Comparison of ENCODE assay signal across 10 mouse cellular contexts in the genomic region with DNA sequence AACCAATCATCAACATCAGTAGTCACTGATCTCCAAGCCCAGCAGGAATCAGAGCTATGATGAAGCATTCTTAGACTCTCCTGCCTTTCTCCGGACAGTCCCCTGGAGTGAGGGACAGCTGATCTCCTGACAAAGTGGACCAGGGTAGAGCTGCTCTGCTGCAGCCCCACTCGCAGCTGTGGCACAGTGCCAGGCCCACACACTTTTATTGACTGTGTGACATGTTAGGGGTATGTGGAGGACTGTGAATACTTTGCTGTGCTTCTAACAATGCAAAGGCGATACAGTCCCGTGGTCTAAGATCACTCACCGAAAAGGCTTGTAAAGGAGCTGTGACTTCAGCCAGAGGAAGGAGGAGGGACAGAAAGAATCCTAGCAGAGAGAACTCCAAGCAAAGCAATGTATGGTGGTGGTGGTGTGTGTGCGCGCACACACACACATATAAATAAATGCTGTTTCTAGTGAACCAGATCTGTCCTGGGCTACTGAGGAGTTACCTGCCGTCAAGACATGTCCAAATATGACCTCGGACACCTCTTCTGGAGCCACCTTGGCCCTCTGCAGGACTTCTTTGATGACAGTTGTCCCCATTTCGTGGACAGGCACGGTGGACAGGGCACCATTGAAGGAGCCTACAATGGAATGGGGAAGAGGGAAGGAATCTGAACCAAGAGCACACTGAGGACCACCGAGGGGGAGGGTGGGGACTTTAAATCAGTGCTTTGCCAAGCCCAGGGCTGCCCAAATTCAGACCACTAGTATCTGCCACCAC. TPM values are rescaled to one million over a fixed set of nuclear protein-coding genes. Genes with fewer than 3 reads are reported as not detected.
DNase-seq lines count a peak whose midpoint lies in the region; ATAC-seq and TF ChIP-seq lines count a peak whose summit lies in the region.
"Not testable (repeated sequence)": the region's sequence is repeated elsewhere in the genome, so short reads cannot be mapped to it uniquely, and the experiment has no call there.
"Had no signal": no experiment of that assay in that cellular context is flagged by ENCODE, and none has a peak within 500 bp of the region (broad histone marks: within the 10 kb centered on the region; RNA-seq: fewer than 3 reads in every experiment).

No protein-coding gene starts in this region.

- H3K27ac ChIP-seq in brown adipose tissue, adult 24 weeks (replicated peaks; ENCODE audit: low read depth, low read length); heart, embryonic 11.5 days (ENCODE audit: low read depth, low read length); hindbrain, embryonic 16.5 days (ENCODE audit: low read depth, low read length); limb, embryonic 10.5 days; midbrain, embryonic 14.5 days (replicated peaks; ENCODE audit: low read depth, low read length); stomach, embryonic 14.5 days (ENCODE audit: low read length): not testable (repeated sequence)
- H3K27ac ChIP-seq in liver, postnatal 0 days (ENCODE audit: low read depth) = peak overlapping the region; percentile 68

- H3K4me2 ChIP-seq in heart, embryonic 11.5 days = peak overlapping the region; percentile 67
- peak overlapping the region; percentile 57 for H3K4me2 ChIP-seq in hindbrain, embryonic 16.5 days (ENCODE audit: low read length)
- H3K4me2 ChIP-seq in liver, postnatal 0 days (ENCODE audit: low read depth, low read length) = peak overlapping the region; percentile 73
- peak overlapping the region; percentile 43 for H3K4me2 ChIP-seq in midbrain, embryonic 14.5 days (ENCODE audit: low read length)
- peak overlapping the region; percentile 40 for H3K4me2 ChIP-seq in stomach, embryonic 14.5 days (replicated peaks; ENCODE audit: low read depth, low read length)

- not testable (repeated sequence) for TF ChIP-seq EP300 in liver, postnatal 0 days (IDR thresholded peaks at IDR 0.05; ENCODE audit: low read depth)

- not testable (repeated sequence) for DNase-seq in limb, embryonic 10.5 days (ENCODE audit: low spot score); liver, postnatal 0 days; midbrain, embryonic 14.5 days

- WGBS in heart, embryonic 11.5 days (ENCODE audit: insufficient replicate concordance) = 45% methylated on average over 2 of the region's 12 CpGs
- WGBS in hindbrain, embryonic 16.5 days = 30% methylated on average over 2 of the region's 12 CpGs
- 59% methylated on average over 4 of the region's 12 CpGs for WGBS in limb, embryonic 10.5 days
- WGBS in liver, postnatal 0 days (ENCODE audit: insufficient replicate concordance) = 44% methylated on average over 2 of the region's 12 CpGs
- WGBS in midbrain, embryonic 14.5 days = 43% methylated on average over 2 of the region's 12 CpGs
- WGBS in stomach, embryonic 14.5 days = 59% methylated on average over 2 of the region's 12 CpGs

- H3K36me3 ChIP-seq in heart, embryonic 11.5 days (ENCODE audit: control insufficient read depth, insufficient read depth, low read length); liver, postnatal 0 days (replicated peaks; ENCODE audit: insufficient read depth, low read length): not testable (repeated sequence)
- peaks cover 11% of the 10 kb centered on the region for H3K36me3 ChIP-seq in hindbrain, embryonic 16.5 days (ENCODE audit: control insufficient read depth, insufficient read depth, low read length)
- peaks cover 24% of the 10 kb centered on the region for H3K36me3 ChIP-seq in limb, embryonic 10.5 days
- peaks cover 23% of the 10 kb centered on the region for H3K36me3 ChIP-seq in midbrain, embryonic 14.5 days (ENCODE audit: control insufficient read depth, insufficient read depth, low read length)
- peaks cover 12% of the 10 kb centered on the region; the same call in 1 of the 2 replicates for H3K36me3 ChIP-seq in stomach, embryonic 14.5 days (ENCODE audit: control insufficient read depth, insufficient read depth, low read length)

- H3K9ac ChIP-seq in heart, embryonic 11.5 days (ENCODE audit: low read depth, low read length); midbrain, embryonic 14.5 days (replicated peaks; ENCODE audit: low read length); stomach, embryonic 14.5 days (replicated peaks; ENCODE audit: low read depth, low read length): not testable (repeated sequence)
- H3K9ac ChIP-seq in hindbrain, embryonic 16.5 days (ENCODE audit: low read depth, low read length) = peak overlapping the region; percentile 47; the same call in 1 of the 2 replicates
- H3K9ac ChIP-seq in liver, postnatal 0 days (replicated peaks) = peak overlapping the region; percentile 44

- ATAC-seq in erythroid progenitor cell, adult 5-6 weeks (replicated peaks; ENCODE audit: low FRiP score, poor library complexity, severe bottlenecking) = peak; percentile 60
- not testable (repeated sequence) for ATAC-seq in heart, embryonic 11.5 days (replicated peaks; ENCODE audit: insufficient number of reproducible peaks, low FRiP score, low TSS enrichment)
- peak; percentile 73 for ATAC-seq in hindbrain, embryonic 16.5 days
- 0 out of 2 replicates have a peak, but pooled peaks have one; percentile 5 for ATAC-seq in liver, postnatal 0 days
- 0 out of 2 replicates have a peak, but pooled peaks have one; percentile 24 for ATAC-seq in midbrain, embryonic 14.5 days (ENCODE audit: low FRiP score, low TSS enrichment)
- ATAC-seq in stomach, embryonic 14.5 days (ENCODE audit: insufficient number of reproducible peaks, insufficient read depth, low FRiP score, low read depth) = peak; percentile 7; the same call in 1 of the 2 replicates

- not testable (repeated sequence) for H3K9me3 ChIP-seq in heart, embryonic 11.5 days (replicated peaks; ENCODE audit: control insufficient read depth, low read length); hindbrain, embryonic 16.5 days (ENCODE audit: control insufficient read depth, low read length); limb, embryonic 10.5 days (replicated peaks); liver, postnatal 0 days (ENCODE audit: low read length); midbrain, embryonic 14.5 days (ENCODE audit: control insufficient read depth, low read length); stomach, embryonic 14.5 days (ENCODE audit: control insufficient read depth, low read depth, low read length)

- H3K27me3 ChIP-seq in heart, embryonic 11.5 days (ENCODE audit: control insufficient read depth, insufficient read depth, low read length); hindbrain, embryonic 16.5 days (replicated peaks; ENCODE audit: control insufficient read depth, insufficient read depth, low read length); limb, embryonic 10.5 days (ENCODE audit: low read depth, poor library complexity, severe bottlenecking); liver, postnatal 0 days (ENCODE audit: insufficient read depth, low read length); midbrain, embryonic 14.5 days (ENCODE audit: control insufficient read depth, insufficient read depth, low read length); stomach, embryonic 14.5 days (ENCODE audit: control insufficient read depth, insufficient read depth, low read length): not testable (repeated sequence)

- not testable (repeated sequence) for TF ChIP-seq CTCF in liver, postnatal 0 days (IDR thresholded peaks at IDR 0.05; ENCODE audit: low read depth)

- peak overlapping the region; percentile 25; the same call in 1 of the 2 replicates for H3K4me3 ChIP-seq in brown adipose tissue, adult 24 weeks (ENCODE audit: insufficient read depth, low read depth, low read length)
- peak overlapping the region; percentile 31 for H3K4me3 ChIP-seq in heart, embryonic 11.5 days (ENCODE audit: low read depth, low read length)
- peak overlapping the region; percentile 11 for H3K4me3 ChIP-seq in hindbrain, embryonic 16.5 days (ENCODE audit: low read length)
- H3K4me3 ChIP-seq in limb, embryonic 10.5 days = peak overlapping the region; percentile 38
- H3K4me3 ChIP-seq in liver, postnatal 0 days (ENCODE audit: low read depth, low read length) = peak overlapping the region; percentile 39
- not testable (repeated sequence) for H3K4me3 ChIP-seq in midbrain, embryonic 14.5 days (replicated peaks; ENCODE audit: low read depth, low read length)
- peak overlapping the region; percentile 27 for H3K4me3 ChIP-seq in stomach, embryonic 14.5 days (ENCODE audit: low read depth, low read length)

- H3K4me1 ChIP-seq in brown adipose tissue, adult 24 weeks (ENCODE audit: control insufficient read depth, insufficient read depth, insufficient read length, low read length); heart, embryonic 11.5 days (ENCODE audit: control insufficient read depth, insufficient read depth, low read length); hindbrain, embryonic 16.5 days (ENCODE audit: control insufficient read depth, insufficient read depth, low read depth, low read length); limb, embryonic 10.5 days; liver, postnatal 0 days (ENCODE audit: insufficient read depth); midbrain, embryonic 14.5 days (ENCODE audit: control insufficient read depth, insufficient read depth, low read length); stomach, embryonic 14.5 days (ENCODE audit: control insufficient read depth, insufficient read depth, low read length): not testable (repeated sequence)

RNA-seq across cellular contexts. Expression of a gene that starts 0.8 kb away (rescaled TPM):
- 1.9 TPM in 1 of 2 replicates, not detected in the other for polyA plus RNA-seq in brown adipose tissue, adult 24 weeks (2012; ENCODE audit: insufficient read depth, insufficient read length, missing spikeins)
- not detected in 2 replicates for total RNA-seq in erythroid progenitor cell, adult 5-6 weeks (2015; ENCODE audit: low replicate concordance)
- not detected in 2 replicates for total RNA-seq in erythroid progenitor cell, adult 5-6 weeks (2017; ENCODE audit: low replicate concordance)
- 0.13 and 0.70 TPM in 2 replicates for polyA plus RNA-seq in heart, embryonic 11.5 days (2014; fragmentation: Nextera tagmentation; extraction: Ambion mirVana)
- polyA plus RNA-seq in hindbrain, embryonic 16.5 days (2015; fragmentation: Nextera tagmentation; extraction: Ambion mirVana) = 0.95 and 0.96 TPM in 2 replicates
- polyA plus RNA-seq in limb, embryonic 10.5 days (2016; fragmentation: Nextera tagmentation; extraction: Ambion mirVana) = 0.98 and 1.3 TPM in 2 replicates
- 38.4 and 38.8 TPM in 2 replicates for polyA plus RNA-seq in liver, postnatal 0 days (2015; fragmentation: Nextera tagmentation; extraction: Ambion mirVana)
- polyA plus RNA-seq in midbrain, embryonic 14.5 days (2014; fragmentation: Nextera tagmentation; extraction: Ambion mirVana) = 0.32 and 0.53 TPM in 2 replicates
- polyA plus RNA-seq in stomach, embryonic 14.5 days (2014; fragmentation: Nextera tagmentation; extraction: Ambion mirVana) = 1.4 and 2.4 TPM in 2 replicates
- total RNA-seq: gastrocnemius, adult 18-20 months; heart, postnatal 10 days had no signal

RNA-seq across cellular contexts. Expression of a gene that starts 21.0 kb away (rescaled TPM):
- 236 TPM in 2 replicates for polyA plus RNA-seq in brown adipose tissue, adult 24 weeks (2012; ENCODE audit: insufficient read depth, insufficient read length, missing spikeins)
- total RNA-seq in erythroid progenitor cell, adult 5-6 weeks (2015; ENCODE audit: low replicate concordance) = 3.2 and 17.2 TPM in 2 replicates
- total RNA-seq in erythroid progenitor cell, adult 5-6 weeks (2017; ENCODE audit: low replicate concordance) = 3.9 and 7.3 TPM in 2 replicates
- polyA plus RNA-seq in heart, embryonic 11.5 days (2014; fragmentation: Nextera tagmentation; extraction: Ambion mirVana) = 38.3 and 56.5 TPM in 2 replicates
- 333 and 335 TPM in 2 replicates for polyA plus RNA-seq in hindbrain, embryonic 16.5 days (2015; fragmentation: Nextera tagmentation; extraction: Ambion mirVana)
- polyA plus RNA-seq in limb, embryonic 10.5 days (2016; fragmentation: Nextera tagmentation; extraction: Ambion mirVana) = 343 and 357 TPM in 2 replicates
- 36.4 and 39.1 TPM in 2 replicates for polyA plus RNA-seq in liver, postnatal 0 days (2015; fragmentation: Nextera tagmentation; extraction: Ambion mirVana)
- 223 and 257 TPM in 2 replicates for polyA plus RNA-seq in midbrain, embryonic 14.5 days (2014; fragmentation: Nextera tagmentation; extraction: Ambion mirVana)
- 90.8 and 97.7 TPM in 2 replicates for polyA plus RNA-seq in stomach, embryonic 14.5 days (2014; fragmentation: Nextera tagmentation; extraction: Ambion mirVana)

RNA-seq across cellular contexts. Expression of a gene that starts 23.4 kb away (rescaled TPM):
- 135 and 149 TPM in 2 replicates for polyA plus RNA-seq in brown adipose tissue, adult 24 weeks (2012; ENCODE audit: insufficient read depth, insufficient read length, missing spikeins)
- total RNA-seq in erythroid progenitor cell, adult 5-6 weeks (2015; ENCODE audit: low replicate concordance) = 96.0 and 107 TPM in 2 replicates
- total RNA-seq in erythroid progenitor cell, adult 5-6 weeks (2017; ENCODE audit: low replicate concordance) = 57.0 and 93.7 TPM in 2 replicates
- 196 and 205 TPM in 2 replicates for polyA plus RNA-seq in heart, embryonic 11.5 days (2014; fragmentation: Nextera tagmentation; extraction: Ambion mirVana)
- polyA plus RNA-seq in hindbrain, embryonic 16.5 days (2015; fragmentation: Nextera tagmentation; extraction: Ambion mirVana) = 118 and 123 TPM in 2 replicates
- 200 and 227 TPM in 2 replicates for polyA plus RNA-seq in limb, embryonic 10.5 days (2016; fragmentation: Nextera tagmentation; extraction: Ambion mirVana)
- 72.2 and 81.0 TPM in 2 replicates for polyA plus RNA-seq in liver, postnatal 0 days (2015; fragmentation: Nextera tagmentation; extraction: Ambion mirVana)
- polyA plus RNA-seq in midbrain, embryonic 14.5 days (2014; fragmentation: Nextera tagmentation; extraction: Ambion mirVana) = 117 and 127 TPM in 2 replicates
- polyA plus RNA-seq in stomach, embryonic 14.5 days (2014; fragmentation: Nextera tagmentation; extraction: Ambion mirVana) = 140 and 152 TPM in 2 replicates

RNA-seq across cellular contexts. Expression of a gene that starts 24.1 kb away (rescaled TPM):
- 154 and 194 TPM in 2 replicates for polyA plus RNA-seq in brown adipose tissue, adult 24 weeks (2012; ENCODE audit: insufficient read depth, insufficient read length, missing spikeins)
- 136 and 173 TPM in 2 replicates for total RNA-seq in erythroid progenitor cell, adult 5-6 weeks (2015; ENCODE audit: low replicate concordance)
- 208 and 220 TPM in 2 replicates for total RNA-seq in erythroid progenitor cell, adult 5-6 weeks (2017; ENCODE audit: low replicate concordance)
- 440 and 445 TPM in 2 replicates for polyA plus RNA-seq in heart, embryonic 11.5 days (2014; fragmentation: Nextera tagmentation; extraction: Ambion mirVana)
- 341 and 344 TPM in 2 replicates for polyA plus RNA-seq in hindbrain, embryonic 16.5 days (2015; fragmentation: Nextera tagmentation; extraction: Ambion mirVana)
- 538 and 581 TPM in 2 replicates for polyA plus RNA-seq in limb, embryonic 10.5 days (2016; fragmentation: Nextera tagmentation; extraction: Ambion mirVana)
- 136 TPM in 2 replicates for polyA plus RNA-seq in liver, postnatal 0 days (2015; fragmentation: Nextera tagmentation; extraction: Ambion mirVana)
- 356 and 462 TPM in 2 replicates for polyA plus RNA-seq in midbrain, embryonic 14.5 days (2014; fragmentation: Nextera tagmentation; extraction: Ambion mirVana)
- 444 and 478 TPM in 2 replicates for polyA plus RNA-seq in stomach, embryonic 14.5 days (2014; fragmentation: Nextera tagmentation; extraction: Ambion mirVana)

RNA-seq across cellular contexts. Expression of a gene that starts 29.5 kb away (rescaled TPM):
- 67.4 and 78.9 TPM in 2 replicates for polyA plus RNA-seq in brown adipose tissue, adult 24 weeks (2012; ENCODE audit: insufficient read depth, insufficient read length, missing spikeins)
- total RNA-seq in erythroid progenitor cell, adult 5-6 weeks (2015; ENCODE audit: low replicate concordance) = 2.9 TPM in 1 of 2 replicates, not detected in the other
- total RNA-seq in erythroid progenitor cell, adult 5-6 weeks (2017; ENCODE audit: low replicate concordance) = 7.4 TPM in 1 of 2 replicates, not detected in the other
- polyA plus RNA-seq in heart, embryonic 11.5 days (2014; fragmentation: Nextera tagmentation; extraction: Ambion mirVana) = 1.2 and 1.7 TPM in 2 replicates
- polyA plus RNA-seq in hindbrain, embryonic 16.5 days (2015; fragmentation: Nextera tagmentation; extraction: Ambion mirVana) = 0.78 and 1.7 TPM in 2 replicates
- polyA plus RNA-seq in limb, embryonic 10.5 days (2016; fragmentation: Nextera tagmentation; extraction: Ambion mirVana) = 2.0 and 2.3 TPM in 2 replicates
- 0.47 and 0.95 TPM in 2 replicates for polyA plus RNA-seq in liver, postnatal 0 days (2015; fragmentation: Nextera tagmentation; extraction: Ambion mirVana)
- polyA plus RNA-seq in midbrain, embryonic 14.5 days (2014; fragmentation: Nextera tagmentation; extraction: Ambion mirVana) = 3.1 and 3.7 TPM in 2 replicates
- 1.5 and 2.9 TPM in 2 replicates for polyA plus RNA-seq in stomach, embryonic 14.5 days (2014; fragmentation: Nextera tagmentation; extraction: Ambion mirVana)

Comparison
In these comparisons a context has a peak if more than half of its experiments do, and no peak if none do; other contexts are left out.
1. RNA of a gene that starts 0.8 kb away (polyA plus RNA-seq): 38.4 to 38.8 TPM in liver, postnatal 0 days; 1.4 to 2.4 TPM in stomach, embryonic 14.5 days, 0.98 to 1.3 TPM in limb, embryonic 10.5 days, 0.95 to 0.96 TPM in hindbrain, embryonic 16.5 days, 0.13 to 0.70 TPM in heart, embryonic 11.5 days, 0.32 to 0.53 TPM in midbrain, embryonic 14.5 days and 1.9 TPM in brown adipose tissue, adult 24 weeks; every median in the first group is over 10 times any median in the second.
2. Peak in every context shown above with its lines, with median percentiles within 50 percentile points of each other: H3K4me2 ChIP-seq.